Mouse (Mus musculus): ENCODE results near the gene Slc12a8.

The Slc12a8 gene

DNA sequence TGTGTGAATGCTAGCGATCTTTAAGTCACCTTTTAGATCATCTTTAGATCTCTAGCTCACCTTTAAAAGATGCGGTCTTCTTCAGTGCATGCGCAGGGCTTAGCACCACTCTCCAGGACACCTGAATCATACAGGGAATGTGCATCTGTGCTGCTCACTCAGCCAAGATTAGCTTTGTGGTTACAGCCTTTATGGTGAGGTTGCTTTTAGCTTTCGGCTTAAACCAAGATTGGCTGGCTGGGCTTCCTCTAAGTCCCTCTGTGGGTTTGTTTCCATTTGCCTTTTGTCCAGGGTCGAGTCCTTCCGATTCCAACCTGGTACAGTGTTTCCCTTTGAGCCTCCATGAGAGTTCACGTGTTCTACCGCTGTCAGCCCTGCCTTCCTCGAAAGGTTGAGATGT, 187.2 kb downstream of the Slc12a8 start:
- no peak for DNase-seq

DNA sequence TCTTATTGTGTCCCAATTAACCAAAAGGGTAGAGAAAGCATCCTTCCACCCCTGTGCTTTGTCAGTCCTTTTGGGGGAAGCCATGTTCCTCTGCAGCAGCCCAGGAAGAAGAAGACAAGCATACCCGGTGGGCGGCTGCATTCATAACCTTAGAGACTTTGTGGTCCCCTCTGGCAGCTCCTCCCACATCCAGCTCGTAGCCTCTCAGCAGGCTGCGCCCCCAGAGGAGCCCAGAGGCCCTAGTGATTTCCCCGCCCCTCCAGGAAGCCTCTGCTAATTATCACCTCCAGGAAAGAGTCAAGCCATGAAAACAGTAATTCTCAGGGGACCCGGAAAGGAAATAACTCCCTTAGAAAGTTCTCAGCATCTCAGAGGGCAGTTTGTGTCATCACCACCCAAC, 188.1 kb downstream of the Slc12a8 start:
- DNase-seq: peak; percentile 30

DNA sequence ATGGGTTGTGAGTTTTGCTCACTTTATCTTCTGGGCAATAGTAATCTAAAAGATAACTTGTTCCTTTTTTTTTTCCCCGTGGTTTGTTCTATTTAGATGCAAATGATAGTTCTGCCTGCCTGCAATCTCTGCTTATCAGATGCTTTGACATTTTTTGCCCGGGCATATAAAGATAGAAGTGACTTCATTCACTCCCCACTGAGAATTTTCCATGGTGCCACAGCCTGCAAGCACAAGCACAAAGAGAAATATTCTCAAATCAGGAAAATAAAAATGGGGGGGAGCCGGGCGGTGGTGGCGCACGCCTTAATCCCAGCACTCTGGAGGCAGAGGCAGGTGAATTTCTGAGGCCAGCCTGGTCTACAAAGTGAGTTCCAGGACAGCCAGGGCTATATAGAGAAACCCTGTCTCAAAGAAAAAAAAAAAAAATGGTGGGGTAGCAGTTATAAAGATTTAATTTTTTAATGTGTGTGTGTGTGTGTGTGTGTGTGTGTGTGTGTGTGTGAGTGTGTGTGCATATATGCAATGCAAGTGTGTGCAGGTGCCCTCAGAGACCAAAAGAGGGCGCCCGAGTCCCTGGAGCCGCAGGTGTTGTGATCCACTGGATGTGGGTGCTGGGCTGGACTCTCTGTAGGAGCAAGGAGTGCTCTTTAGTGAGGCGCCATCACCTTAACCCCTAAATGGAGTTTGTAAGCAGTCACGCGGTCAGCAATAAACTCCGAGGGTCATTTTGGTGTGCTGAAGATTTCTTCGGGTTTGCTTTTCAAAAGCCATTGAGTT, 189.2 kb downstream of the Slc12a8 start:
- no peak for DNase-seq

GRCm38 (mm10) chr16:33708031-33708430, 190.9 kb downstream of the Slc12a8 start:
- no peak for DNase-seq

DNA sequence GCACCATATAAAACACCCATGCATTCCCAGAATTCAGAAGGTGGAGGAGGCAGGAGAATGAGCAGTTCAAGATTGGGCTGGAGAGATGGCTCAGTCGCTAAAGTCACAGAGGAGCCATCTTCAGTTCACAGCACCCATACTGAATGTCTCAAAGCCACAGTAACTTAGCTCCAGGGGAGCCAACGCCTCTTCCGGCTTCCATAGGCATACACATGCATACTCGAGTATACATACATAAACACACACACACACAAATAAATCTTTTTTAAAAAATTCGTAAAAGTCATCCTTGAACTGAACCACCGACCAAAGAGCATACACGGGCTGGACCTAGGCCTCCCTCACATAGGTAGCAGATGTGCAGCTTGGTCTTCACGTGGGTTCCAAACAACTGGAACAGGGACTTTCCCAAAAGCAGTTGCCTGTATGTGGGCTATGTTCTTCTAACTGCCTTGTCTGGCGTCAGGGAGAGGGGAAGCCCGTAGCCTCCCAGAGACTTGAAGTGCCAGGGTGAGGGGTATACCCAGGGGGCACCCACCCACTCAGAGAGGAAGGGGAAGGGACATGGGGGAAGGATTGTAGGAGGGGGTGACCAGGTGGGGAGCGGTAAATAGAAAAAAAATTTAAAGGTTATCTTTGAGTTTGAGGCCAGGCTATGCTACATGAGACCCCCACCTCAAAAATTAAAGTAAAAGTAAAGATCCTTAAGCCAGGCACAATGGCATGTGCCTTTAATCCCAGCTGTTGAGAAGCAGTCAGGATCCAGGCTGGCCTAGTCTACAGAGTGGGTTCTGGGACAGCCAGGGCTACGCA, 191.7 kb downstream of the Slc12a8 start:
- no peak for DNase-seq

Data from liver (tissue).